Mouse (Mus musculus) midbrain, embryonic 12.5 days (tissue): ENCODE measurements around the gene A130010J15Rik. TPM values are rescaled to one million over a fixed set of nuclear protein-coding genes. Genes with fewer than 3 reads are reported as not detected.

Experiments used
- ATAC-seq: fragments of 200-750 bp; cut with Nextera tagmentation; 2 replicates; pipeline ENCODE4 v1.8.0; 2017; ENCODE audit warnings: low read depth, moderate TSS enrichment, moderate library complexity; ENCODE audit not compliant: low FRiP score
- H3K27ac ChIP-seq: fragments of 300-500 bp; sonication (generic); replicated peaks from 2 replicates; pipeline ENCODE4 v1.5.1; 2016; ENCODE audit warnings: mild to moderate bottlenecking
- H3K27me3 ChIP-seq: fragments of 300-500 bp; sonication (generic); 2 replicates; pipeline ENCODE4 v1.6.1; 2016; ENCODE audit warnings: mild to moderate bottlenecking
- H3K36me3 ChIP-seq: fragments of 300-500 bp; sonication (generic); 2 replicates; pipeline ENCODE4 v1.6.1; 2016
- H3K4me1 ChIP-seq: fragments of 300-500 bp; sonication (generic); 2 replicates; pipeline ENCODE4 v1.6.1; 2016
- H3K4me2 ChIP-seq: fragments of 300-500 bp; sonication (generic); replicated peaks from 2 replicates; pipeline ENCODE4 v1.6.1; 2016; ENCODE audit warnings: mild to moderate bottlenecking, moderate library complexity
- H3K4me3 ChIP-seq: fragments of 300-500 bp; sonication (generic); 2 replicates; pipeline ENCODE4 v1.5.1; 2016; ENCODE audit warnings: mild to moderate bottlenecking
- H3K9ac ChIP-seq: fragments of 300-500 bp; sonication (generic); replicated peaks from 2 replicates; pipeline ENCODE4 v1.6.1; 2016; ENCODE audit warnings: mild to moderate bottlenecking, moderate library complexity
- H3K9me3 ChIP-seq: fragments of 300-500 bp; sonication (generic); 2 replicates; pipeline ENCODE4 v1.6.1; 2016; ENCODE audit warnings: mild to moderate bottlenecking
- WGBS: fragments of 180-500 bp; shearing (Covaris S2); methylation state at CpG from one replicate; pipeline ENCODE4 v1.1.7; 2016; 5-methylcytosine and 5-hydroxymethylcytosine counted together
- polyA plus RNA-seq: library from polyadenylated mRNA; unstranded; fragments of >200 nt; fragmentation: Nextera tagmentation; extraction: Ambion mirVana; gene quantifications from 2 replicates; pipeline ENCODE4 v1.2.1, GENCODE M21; 2016

The A130010J15Rik gene
- polyA plus RNA-seq, 1 experiment from 2014 or later: 16.6 TPM

DNA sequence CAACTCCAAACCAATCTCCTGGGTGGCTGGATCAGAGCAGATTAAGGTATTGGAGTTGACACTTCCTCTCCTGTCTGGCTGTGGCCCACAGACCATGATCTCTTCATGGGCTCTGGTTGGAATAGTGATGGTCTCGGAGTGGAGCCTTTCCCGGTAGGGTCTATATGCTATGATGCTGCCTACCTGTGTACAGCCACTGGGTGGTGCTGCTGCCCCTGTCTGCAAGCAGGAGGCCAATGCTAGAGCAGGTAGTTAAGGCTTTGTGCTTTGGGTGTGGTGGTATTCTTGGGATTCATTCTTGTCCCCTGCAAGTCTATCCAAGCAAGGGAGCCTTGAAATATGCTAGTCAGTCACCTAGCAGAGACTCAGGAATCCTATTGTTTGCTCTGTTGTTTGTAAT is 40.3 kb downstream of the A130010J15Rik start:
- H3K4me1 ChIP-seq: no peaks in the 10 kb centered on the region
- no peaks in the 10 kb centered on the region for H3K9me3 ChIP-seq
- WGBS: 44% methylated on average over 2 of the region's 2 CpGs
- no peaks in the 10 kb centered on the region for H3K36me3 ChIP-seq
- ATAC-seq: no peak
- H3K4me3 ChIP-seq: no peak overlapping the region
- no peaks in the 10 kb centered on the region for H3K27me3 ChIP-seq
- no peak overlapping the region for H3K4me2 ChIP-seq
- H3K9ac ChIP-seq: no peak overlapping the region
- no peak overlapping the region for H3K27ac ChIP-seq

GRCm38 (mm10) chr1:193211371-193211770 is 43.5 kb downstream of the A130010J15Rik start:
- no peak overlapping the region for H3K4me3 ChIP-seq
- WGBS: 75% methylated on average over 5 of the region's 5 CpGs
- no peaks in the 10 kb centered on the region for H3K9me3 ChIP-seq
- no peaks in the 10 kb centered on the region for H3K36me3 ChIP-seq
- H3K4me1 ChIP-seq: no peaks in the 10 kb centered on the region
- ATAC-seq: no peak
- H3K27me3 ChIP-seq: no peaks in the 10 kb centered on the region
- H3K4me2 ChIP-seq: no peak overlapping the region
- H3K27ac ChIP-seq: no peak overlapping the region
- H3K9ac ChIP-seq: no peak overlapping the region

DNA sequence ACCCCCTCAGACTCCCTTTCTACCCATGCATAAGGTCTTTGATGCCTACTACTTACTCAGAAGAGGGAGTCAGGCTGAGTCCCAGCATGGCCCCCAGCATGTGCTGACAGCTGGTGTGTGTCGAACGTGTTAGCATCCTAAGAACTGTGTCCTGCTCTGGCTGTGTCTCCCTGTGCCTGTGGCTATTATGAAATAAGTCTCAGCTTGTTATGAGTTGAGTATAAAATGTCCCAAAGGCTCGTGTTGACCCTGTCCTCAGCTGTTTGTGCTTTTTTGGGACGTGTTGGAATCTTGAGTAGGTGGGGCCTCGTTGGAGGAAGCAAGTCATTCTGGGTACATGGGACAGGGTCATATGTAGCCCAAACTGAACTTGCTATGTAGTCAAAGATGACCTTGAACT is 46.2 kb downstream of the A130010J15Rik start:
- Histone ChIP-seq H3K27me3 (no peaks in the 10 kb centered on the region), H3K36me3 (no peaks in the 10 kb centered on the region), H3K4me3 (no peak overlapping the region), H3K9ac (no peak overlapping the region), H3K4me2 (no peak overlapping the region), H3K4me1 (no peaks in the 10 kb centered on the region), H3K9me3 (no peaks in the 10 kb centered on the region), H3K27ac (no peak overlapping the region)
- no peak for ATAC-seq
- 79% methylated on average over 5 of the region's 5 CpGs for WGBS

GRCm38 (mm10) chr1:193216000-193216399 is 48.2 kb downstream of the A130010J15Rik start:
- Histone ChIP-seq H3K9me3 (no peaks in the 10 kb centered on the region), H3K27ac (no peak overlapping the region), H3K4me2 (no peak overlapping the region), H3K9ac (no peak overlapping the region), H3K4me3 (no peak overlapping the region), H3K4me1 (no peaks in the 10 kb centered on the region), H3K36me3 (no peaks in the 10 kb centered on the region), H3K27me3 (no peaks in the 10 kb centered on the region)
- 73% methylated on average over 3 of the region's 3 CpGs for WGBS
- ATAC-seq: no peak

- 69% methylated on average over 5 of the region's 5 CpGs for WGBS
- peaks cover 3% of the 10 kb centered on the region; the same call in 1 of the 2 replicates for H3K4me1 ChIP-seq
- ATAC-seq: no peak
- H3K27ac ChIP-seq: no peak overlapping the region
- H3K9me3 ChIP-seq: no peaks in the 10 kb centered on the region
- no peak overlapping the region for H3K4me3 ChIP-seq
- H3K9ac ChIP-seq: no peak overlapping the region
- H3K4me2 ChIP-seq: no peak overlapping the region
- H3K36me3 ChIP-seq: no peaks in the 10 kb centered on the region
- 0 out of 2 replicates have a peak, but pooled peaks cover 4% of the 10 kb centered on the region for H3K27me3 ChIP-seq
Observed at GRCm38 (mm10) chr1:193220408-193220807, 52.6 kb downstream of the A130010J15Rik start.

DNA sequence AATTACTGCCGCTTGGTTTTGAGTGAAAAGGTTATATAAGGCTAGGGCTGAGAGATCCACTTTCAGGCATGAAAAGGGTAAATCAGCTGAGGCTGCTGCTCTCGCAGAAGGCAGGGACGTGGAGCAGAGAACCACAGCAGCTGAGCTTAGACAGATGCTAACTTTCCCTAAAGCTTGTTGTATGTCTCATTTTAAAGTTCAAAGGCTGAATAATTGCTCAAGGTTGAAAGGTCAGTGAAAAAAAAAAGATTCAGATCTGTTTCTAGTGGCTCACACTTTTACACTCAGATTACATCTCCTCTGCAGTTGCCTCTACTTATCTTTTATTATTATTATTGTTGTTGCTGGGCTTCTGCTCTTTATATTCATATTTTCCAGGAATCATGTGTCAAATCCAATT is 57.7 kb downstream of the A130010J15Rik start:
- Histone ChIP-seq H3K4me1 (peaks cover 6% of the 10 kb centered on the region; the same call in 1 of the 2 replicates), H3K4me2 (no peak overlapping the region), H3K36me3 (no peaks in the 10 kb centered on the region), H3K27me3 (0 out of 2 replicates have a peak, but pooled peaks cover 4% of the 10 kb centered on the region), H3K9me3 (no peaks in the 10 kb centered on the region), H3K4me3 (no peak overlapping the region), H3K27ac (no peak overlapping the region), H3K9ac (no peak overlapping the region)
- 34% methylated on average over 3 of the region's 3 CpGs for WGBS
- no peak for ATAC-seq

DNA sequence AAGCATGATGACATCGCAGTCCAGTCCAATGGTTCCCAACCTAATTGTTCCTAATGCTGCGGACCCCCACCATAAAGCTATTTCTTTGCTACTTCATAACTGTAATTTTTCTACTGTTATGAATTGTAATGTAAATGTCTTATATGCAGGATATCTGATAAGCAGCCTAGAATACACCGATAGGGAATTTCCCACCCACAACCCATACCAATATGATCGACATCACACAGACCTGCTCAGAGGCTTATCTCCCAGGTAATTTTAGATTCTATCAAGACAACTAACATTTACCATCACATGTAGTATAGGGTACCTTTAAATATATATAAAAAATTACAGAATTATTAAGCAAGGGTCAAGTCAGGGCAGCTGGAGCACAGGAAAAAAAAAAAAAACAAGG is 58.3 kb downstream of the A130010J15Rik start:
- no peak for ATAC-seq
- 94% methylated on average over 4 of the region's 4 CpGs for WGBS
- Histone ChIP-seq H3K9ac (no peak overlapping the region), H3K9me3 (no peaks in the 10 kb centered on the region), H3K4me1 (peaks cover 6% of the 10 kb centered on the region; the same call in 1 of the 2 replicates), H3K36me3 (no peaks in the 10 kb centered on the region), H3K4me3 (no peak overlapping the region), H3K4me2 (no peak overlapping the region), H3K27me3 (peaks cover 6% of the 10 kb centered on the region; the same call in 1 of the 2 replicates), H3K27ac (no peak overlapping the region)

GRCm38 (mm10) chr1:193226724-193227522 is 59.1 kb downstream of the A130010J15Rik start:
- Histone ChIP-seq H3K27ac (no peak overlapping the region), H3K4me3 (no peak overlapping the region), H3K4me1 (peaks cover 6% of the 10 kb centered on the region; the same call in 1 of the 2 replicates), H3K36me3 (no peaks in the 10 kb centered on the region), H3K9me3 (no peaks in the 10 kb centered on the region), H3K27me3 (peaks cover 13% of the 10 kb centered on the region; the same call in 1 of the 2 replicates), H3K9ac (no peak overlapping the region), H3K4me2 (no peak overlapping the region)
- no peak for ATAC-seq
- 57% methylated on average over 7 of the region's 7 CpGs for WGBS

Other genes with a start within 250 kb of the A130010J15Rik start
- 8.8 and 9.1 TPM in 2 replicates for gene Syt14, start 132.3 kb upstream of the A130010J15Rik start, polyA plus RNA-seq
- gene Diexf, start 37.8 kb upstream of the A130010J15Rik start, polyA plus RNA-seq: 8.3 and 8.8 TPM in 2 replicates
- gene Irf6, start 14.9 kb upstream of the A130010J15Rik start, polyA plus RNA-seq: 1.3 and 2.2 TPM in 2 replicates
- gene Traf3ip3, start 33.7 kb downstream of the A130010J15Rik start, polyA plus RNA-seq: 2.1 and 2.2 TPM in 2 replicates
- 0.27 and 0.56 TPM in 2 replicates for gene Lamb3, start 39.7 kb downstream of the A130010J15Rik start, polyA plus RNA-seq
- gene Hsd11b1, start 96.0 kb downstream of the A130010J15Rik start, polyA plus RNA-seq: not detected in 2 replicates
- 10.1 and 11.0 TPM in 2 replicates for gene G0s2, start 105.2 kb downstream of the A130010J15Rik start, polyA plus RNA-seq
- 28.1 and 28.7 TPM in 2 replicates for gene Camk1g, start 202.3 kb downstream of the A130010J15Rik start, polyA plus RNA-seq